Mouse (Mus musculus): ENCODE data around the gene Dyrk3. TPM values are rescaled to one million over a fixed set of nuclear protein-coding genes. Genes with fewer than 3 reads are reported as not detected.

Gene Dyrk3
- 4.5 TPM in 2 replicates for polyA plus RNA-seq (2011; ENCODE audit: insufficient read length, low read depth, missing spikeins)

DNA sequence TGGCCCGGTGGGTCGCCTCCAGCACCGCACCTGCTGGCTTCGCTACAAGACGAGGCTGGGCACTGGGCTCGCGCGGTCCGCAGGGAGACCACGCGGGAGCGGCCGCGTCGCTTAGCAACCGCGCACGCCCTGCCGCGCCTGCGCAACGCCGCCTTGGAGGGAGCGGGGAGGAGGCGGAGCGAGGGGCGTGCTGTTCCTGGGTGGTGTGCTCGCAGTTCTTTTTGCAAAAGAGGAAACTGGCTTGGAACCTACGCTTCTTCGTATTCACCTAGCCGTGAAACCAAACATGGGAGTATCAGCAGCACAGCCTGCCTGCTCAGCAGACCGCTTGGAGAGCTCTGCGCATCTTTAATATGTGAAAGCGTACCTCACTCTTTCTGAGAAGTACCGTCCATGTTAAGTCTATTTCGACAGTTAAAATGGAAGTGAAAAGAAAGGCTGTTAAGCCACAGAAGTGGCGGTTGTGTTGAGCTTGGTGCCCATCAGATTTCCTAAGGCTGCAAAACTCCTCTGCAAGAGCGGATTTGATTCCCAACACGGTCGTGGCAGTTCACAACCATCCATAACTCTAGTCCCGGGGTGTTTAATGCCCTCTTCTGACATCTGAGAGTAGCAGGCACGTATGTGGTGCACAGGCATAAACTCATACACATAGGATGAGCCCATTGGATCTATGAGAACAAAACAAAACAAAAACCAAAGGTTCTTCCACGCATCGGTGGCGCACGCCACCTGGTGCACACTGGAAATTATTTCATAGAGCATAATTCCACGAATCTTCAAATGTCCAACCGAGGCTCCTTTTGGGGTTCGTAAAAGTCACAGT lies at the start of gene Dyrk3:
Gene Dyrk3 (minus strand): TSS at position 150 of the 826 bp plus-strand sequence.
- Histone ChIP-seq H3K4me3 (ENCODE audit: insufficient read depth, low read length) (peak within 1 kb of the TSS; percentile 68), H3K4me1 (ENCODE audit: control insufficient read depth, insufficient read depth, low read length) (peaks cover 21% of the 10 kb centered on the region), H3K27ac (ENCODE audit: insufficient read depth, low read length) (peak within 1 kb of the TSS; percentile 81)
- TF ChIP-seq CTCF (IDR thresholded peaks at IDR 0.05; ENCODE audit: borderline replicate concordance, insufficient read depth, low read length): 0 out of 2 replicates have a peak, but pooled peaks have one; percentile 11
- TF ChIP-seq POLR2A (IDR thresholded peaks at IDR 0.05; ENCODE audit: low read depth, low read length): peak; percentile 81

DNA sequence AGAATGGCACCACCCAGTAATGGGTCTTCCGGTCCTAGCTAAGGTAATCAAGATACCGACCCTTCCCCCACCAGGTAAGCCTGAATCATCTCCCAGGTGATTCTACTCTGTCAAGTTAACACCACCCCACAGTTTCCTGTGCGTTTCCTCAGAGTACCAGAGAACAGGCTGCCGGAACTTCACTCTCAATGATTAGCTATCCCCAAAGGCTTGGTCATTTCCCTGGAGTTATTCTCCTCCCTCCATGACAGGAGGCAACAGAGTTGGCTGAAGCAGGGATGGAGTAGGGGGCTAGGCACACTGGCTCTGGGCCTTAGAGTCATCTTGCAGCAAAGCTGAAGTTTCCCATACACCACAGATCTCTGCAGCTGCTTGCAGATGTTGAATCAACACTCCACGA lies 49.7 kb upstream of the Dyrk3 start:
- TF ChIP-seq POLR2A (IDR thresholded peaks at IDR 0.05; ENCODE audit: low read depth, low read length) (no peak), CTCF (IDR thresholded peaks at IDR 0.05; ENCODE audit: borderline replicate concordance, insufficient read depth, low read length) (no peak)
- H3K4me3 ChIP-seq (ENCODE audit: insufficient read depth, low read length): no peak overlapping the region

DNA sequence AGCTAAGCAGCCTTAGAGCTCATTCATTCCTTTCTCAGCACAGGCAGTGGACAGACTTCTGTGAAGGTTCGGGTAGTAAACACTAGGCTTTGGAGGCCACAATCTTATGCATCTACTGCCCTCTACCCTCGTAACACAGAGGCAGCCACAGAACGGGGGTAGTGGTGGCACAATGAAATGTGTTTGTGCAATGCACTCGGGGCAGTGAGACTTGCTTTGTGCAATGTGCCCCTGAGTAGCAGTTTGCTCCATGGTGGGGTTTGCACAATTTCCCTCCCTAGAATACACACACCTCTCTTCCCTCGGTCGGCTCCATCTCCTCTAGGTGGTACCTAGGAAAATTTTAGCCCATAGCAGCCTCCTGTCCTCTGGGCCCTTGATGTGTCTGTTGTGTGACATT lies 48.9 kb upstream of the Dyrk3 start:
- Histone ChIP-seq H3K27ac (ENCODE audit: insufficient read depth, low read length) (no peak overlapping the region), H3K4me3 (ENCODE audit: insufficient read depth, low read length) (no peak overlapping the region), H3K4me1 (ENCODE audit: control insufficient read depth, insufficient read depth, low read length) (peaks cover 7% of the 10 kb centered on the region; the same call in 1 of the 2 replicates)
- TF ChIP-seq CTCF (IDR thresholded peaks at IDR 0.05; ENCODE audit: borderline replicate concordance, insufficient read depth, low read length): no peak
- no peak for TF ChIP-seq POLR2A (IDR thresholded peaks at IDR 0.05; ENCODE audit: low read depth, low read length)

More for the DNA sequence above, 49.7 kb upstream of the Dyrk3 start:
- Histone ChIP-seq H3K4me1 (ENCODE audit: control insufficient read depth, insufficient read depth, low read length) (peaks cover 7% of the 10 kb centered on the region; the same call in 1 of the 2 replicates), H3K27ac (ENCODE audit: insufficient read depth, low read length) (no peak overlapping the region)

DNA sequence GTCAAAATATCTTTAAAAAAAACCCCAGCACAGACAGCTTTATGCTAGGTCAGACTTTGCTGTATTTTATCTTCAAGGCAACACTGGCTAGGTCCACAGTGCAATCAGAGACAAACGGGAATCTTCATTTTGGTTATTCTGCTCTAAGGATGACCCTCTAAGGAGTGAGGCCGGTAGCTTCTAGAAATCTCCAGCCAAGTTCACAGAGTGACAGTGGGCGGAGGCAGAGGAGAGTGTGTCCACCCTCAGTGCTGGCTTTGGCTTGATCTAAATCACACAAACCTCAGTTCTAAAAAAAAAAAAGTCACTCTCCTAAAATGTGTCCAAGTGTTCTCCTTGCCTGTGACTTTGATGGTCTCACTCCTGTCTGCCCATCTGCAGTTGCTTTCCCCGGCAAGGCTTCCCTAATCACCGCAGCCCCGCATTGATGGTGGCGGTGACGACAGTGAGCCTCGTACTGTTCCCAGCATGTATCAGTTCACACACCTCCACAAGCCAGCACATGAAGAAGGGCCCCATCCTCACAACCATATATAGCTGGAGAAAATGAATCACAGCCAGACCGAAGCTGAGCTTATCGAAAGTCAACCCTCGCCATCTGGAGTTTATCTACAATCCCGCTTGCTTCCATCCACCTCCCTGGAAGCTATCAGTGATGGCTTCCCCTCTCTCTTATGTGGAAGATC lies 47.8 kb upstream of the Dyrk3 start:
- TF ChIP-seq CTCF (IDR thresholded peaks at IDR 0.05; ENCODE audit: borderline replicate concordance, insufficient read depth, low read length) (no peak), POLR2A (IDR thresholded peaks at IDR 0.05; ENCODE audit: low read depth, low read length) (no peak)
- Histone ChIP-seq H3K4me1 (ENCODE audit: control insufficient read depth, insufficient read depth, low read length) (peaks cover 7% of the 10 kb centered on the region; the same call in 1 of the 2 replicates), H3K27ac (ENCODE audit: insufficient read depth, low read length) (no peak overlapping the region), H3K4me3 (ENCODE audit: insufficient read depth, low read length) (no peak overlapping the region)

DNA sequence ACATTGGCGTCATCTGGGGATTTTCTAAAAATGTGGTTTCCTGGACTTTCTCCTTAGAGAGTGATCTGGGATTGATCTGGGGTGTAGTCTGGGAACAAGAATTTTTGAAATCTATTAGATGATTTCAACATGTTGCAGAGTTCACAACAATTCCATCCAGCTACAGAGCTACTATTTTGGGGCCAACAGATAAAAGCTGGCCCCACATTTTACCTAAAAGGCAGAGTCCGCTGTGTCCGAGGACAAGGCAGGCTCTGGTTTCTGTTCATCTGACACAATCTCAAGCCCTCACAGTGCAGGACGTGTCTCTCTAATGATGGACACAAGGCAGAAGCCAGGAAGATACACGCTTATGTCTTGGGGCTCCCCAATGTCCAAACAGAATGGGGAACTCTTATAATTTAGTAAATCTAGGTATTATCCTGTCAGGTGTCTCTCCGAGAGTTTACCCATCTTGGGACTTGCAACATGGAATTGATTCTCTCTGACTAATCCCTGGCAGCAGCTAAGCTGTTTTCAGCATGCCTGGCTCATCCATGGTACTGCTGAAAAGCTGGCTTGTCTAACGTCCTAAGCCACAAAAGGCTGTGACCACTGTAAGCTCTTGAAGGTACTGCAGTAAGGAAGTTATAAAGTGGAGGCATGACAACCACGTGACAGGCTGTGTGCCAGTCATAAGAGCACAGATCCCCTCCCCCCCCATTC lies 47.0 kb upstream of the Dyrk3 start:
- peak overlapping the region; percentile 63 for H3K27ac ChIP-seq (ENCODE audit: insufficient read depth, low read length)
- peaks cover 7% of the 10 kb centered on the region; the same call in 1 of the 2 replicates for H3K4me1 ChIP-seq (ENCODE audit: control insufficient read depth, insufficient read depth, low read length)
- no peak for TF ChIP-seq CTCF (IDR thresholded peaks at IDR 0.05; ENCODE audit: borderline replicate concordance, insufficient read depth, low read length)
- no peak for TF ChIP-seq POLR2A (IDR thresholded peaks at IDR 0.05; ENCODE audit: low read depth, low read length)
- no peak overlapping the region for H3K4me3 ChIP-seq (ENCODE audit: insufficient read depth, low read length)

DNA sequence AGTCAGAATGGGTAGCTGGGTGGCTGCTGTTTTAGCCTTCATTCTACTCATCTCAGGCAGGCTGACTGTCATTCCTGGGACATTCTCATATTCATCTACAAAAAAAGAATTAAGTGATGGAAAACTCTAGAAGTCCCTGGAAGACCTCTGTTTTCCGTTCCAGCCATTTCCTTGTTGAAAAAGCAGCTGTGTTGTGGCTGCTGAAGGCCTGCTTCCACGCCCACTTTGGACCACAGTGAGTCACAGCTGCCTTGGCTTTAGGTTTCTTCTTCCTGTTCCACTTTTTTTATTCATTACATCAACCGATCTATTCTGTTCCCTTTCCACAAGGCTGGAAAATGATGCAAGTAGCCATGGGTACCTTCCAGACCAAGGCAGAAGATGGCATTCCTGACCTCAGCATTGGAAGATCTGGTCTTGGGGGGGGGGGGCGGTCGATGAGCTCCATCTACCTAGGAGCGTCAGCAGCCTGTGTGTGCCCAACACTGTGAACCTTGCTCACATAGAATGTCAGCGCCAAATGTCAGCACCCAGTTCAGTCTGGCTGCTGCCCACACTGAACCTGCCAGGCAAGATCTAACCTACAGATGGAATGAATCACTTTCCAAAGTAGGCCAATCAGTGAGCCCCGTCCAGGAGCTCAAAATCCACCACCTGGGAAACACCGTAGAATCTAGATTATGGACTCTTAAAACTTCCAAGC lies 46.3 kb upstream of the Dyrk3 start:
- Histone ChIP-seq H3K27ac (ENCODE audit: insufficient read depth, low read length) (peak overlapping the region; percentile 63), H3K4me1 (ENCODE audit: control insufficient read depth, insufficient read depth, low read length) (peaks cover 7% of the 10 kb centered on the region; the same call in 1 of the 2 replicates), H3K4me3 (ENCODE audit: insufficient read depth, low read length) (no peak overlapping the region)
- TF ChIP-seq CTCF (IDR thresholded peaks at IDR 0.05; ENCODE audit: borderline replicate concordance, insufficient read depth, low read length) (no peak), POLR2A (IDR thresholded peaks at IDR 0.05; ENCODE audit: low read depth, low read length) (no peak)

DNA sequence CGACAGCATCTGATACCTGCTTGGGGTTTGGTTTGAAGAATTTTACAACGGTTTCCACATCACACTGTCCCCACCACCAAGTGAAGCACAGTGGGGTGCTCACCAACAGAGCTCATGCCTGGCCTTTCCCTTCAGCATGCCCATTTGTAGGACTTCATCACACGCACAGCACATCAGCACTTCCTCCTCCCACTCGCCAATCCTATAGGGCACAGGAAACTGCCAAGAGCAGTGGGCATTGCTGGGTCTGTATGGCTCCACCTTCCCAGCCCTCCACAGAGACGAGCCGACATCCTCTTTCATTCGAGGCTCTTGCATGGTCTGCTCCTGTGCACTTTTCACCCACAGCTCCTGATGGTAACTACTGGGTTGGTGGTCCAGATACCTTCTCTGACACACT lies 45.1 kb upstream of the Dyrk3 start:
- Histone ChIP-seq H3K4me3 (ENCODE audit: insufficient read depth, low read length) (no peak overlapping the region), H3K4me1 (ENCODE audit: control insufficient read depth, insufficient read depth, low read length) (peaks cover 7% of the 10 kb centered on the region; the same call in 1 of the 2 replicates), H3K27ac (ENCODE audit: insufficient read depth, low read length) (no peak overlapping the region)
- TF ChIP-seq POLR2A (IDR thresholded peaks at IDR 0.05; ENCODE audit: low read depth, low read length) (no peak), CTCF (IDR thresholded peaks at IDR 0.05; ENCODE audit: borderline replicate concordance, insufficient read depth, low read length) (no peak)

DNA sequence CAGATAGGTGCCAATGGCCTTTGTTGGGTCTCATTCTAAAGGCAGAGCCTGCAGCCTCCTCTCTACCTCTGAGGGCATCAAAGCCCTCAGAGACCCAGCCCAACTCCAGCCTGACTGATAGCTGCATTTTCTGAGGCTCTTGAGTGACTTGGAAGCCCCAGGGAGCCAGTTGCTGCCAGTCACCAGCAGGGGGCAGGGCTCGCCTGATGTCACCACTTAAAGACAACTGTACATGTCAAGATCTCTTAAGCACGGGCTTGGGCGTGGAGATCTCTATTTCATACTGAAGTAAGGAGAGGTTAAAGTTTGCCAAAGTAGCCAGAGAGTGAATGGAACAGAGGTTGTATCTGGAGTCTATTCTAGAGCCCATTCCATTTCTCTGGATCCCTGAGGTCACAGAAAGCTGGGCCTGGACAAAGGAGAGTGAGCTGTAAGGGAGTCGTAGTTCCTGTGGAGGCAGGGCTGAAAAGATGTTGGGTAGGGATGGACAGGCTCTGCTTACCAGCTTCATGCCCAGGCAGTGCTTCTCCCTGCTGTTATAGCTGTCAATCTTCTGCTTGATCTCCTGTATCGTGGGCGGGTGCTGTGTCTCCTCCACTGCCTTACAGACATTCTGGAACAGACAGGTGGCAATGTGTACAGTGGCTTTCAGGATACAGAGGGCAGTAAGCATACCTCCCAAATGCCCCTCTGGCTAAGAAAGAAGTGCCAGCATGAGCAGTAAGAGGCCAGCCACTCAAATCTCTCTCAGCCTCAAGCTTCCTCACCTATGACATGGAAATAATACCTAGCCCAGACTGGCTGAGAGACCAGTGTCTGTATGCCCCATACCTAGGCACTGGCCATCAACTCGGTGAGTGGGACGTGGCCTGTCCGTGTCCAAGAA lies 43.7 kb upstream of the Dyrk3 start:
- H3K4me1 ChIP-seq (ENCODE audit: control insufficient read depth, insufficient read depth, low read length): peaks cover 7% of the 10 kb centered on the region; the same call in 1 of the 2 replicates
- H3K4me3 ChIP-seq (ENCODE audit: insufficient read depth, low read length): no peak overlapping the region
- no peak overlapping the region for H3K27ac ChIP-seq (ENCODE audit: insufficient read depth, low read length)
- TF ChIP-seq CTCF (IDR thresholded peaks at IDR 0.05; ENCODE audit: borderline replicate concordance, insufficient read depth, low read length) (peak; percentile 90), POLR2A (IDR thresholded peaks at IDR 0.05; ENCODE audit: low read depth, low read length) (no peak)
